Mouse (Mus musculus) cerebellum, adult (tissue): ENCODE results near the gene Tbck.

Experiments
- ATAC-seq: cut with Nextera tagmentation; 2 replicates; pipeline ENCODE4 v1.9.2; 2017; ENCODE audit warnings: mild to moderate bottlenecking, moderate library complexity, mixed read lengths; ENCODE audit not compliant: insufficient number of reproducible peaks, low FRiP score, low TSS enrichment

Gene Tbck

GRCm38 (mm10) chr3:132864329-132864919 is 180.5 kb downstream of the Tbck start:
- no peak for ATAC-seq

- no peak for ATAC-seq
Measured at GRCm38 (mm10) chr3:132864986-132865385, 181.0 kb downstream of the Tbck start.

GRCm38 (mm10) chr3:132865596-132865995 is 181.7 kb downstream of the Tbck start:
- no peak for ATAC-seq

GRCm38 (mm10) chr3:132866984-132867383 is 183.0 kb downstream of the Tbck start:
- ATAC-seq: no peak

- ATAC-seq: no peak
Measured at GRCm38 (mm10) chr3:132868838-132869237, 184.9 kb downstream of the Tbck start.

- ATAC-seq: no peak
Measured at GRCm38 (mm10) chr3:132870079-132870478, 186.1 kb downstream of the Tbck start.

- peak; percentile 36; the same call in 1 of the 2 replicates for ATAC-seq
Measured at GRCm38 (mm10) chr3:132871318-132871904, 187.5 kb downstream of the Tbck start.

- ATAC-seq: no peak
Measured at GRCm38 (mm10) chr3:132873251-132873650, 189.3 kb downstream of the Tbck start.

- ATAC-seq: no peak
Measured at GRCm38 (mm10) chr3:132876011-132876708, 192.2 kb downstream of the Tbck start.

GRCm38 (mm10) chr3:132876933-132877676 is 193.2 kb downstream of the Tbck start:
- no peak for ATAC-seq

GRCm38 (mm10) chr3:132880361-132880760 is 196.4 kb downstream of the Tbck start:
- no peak for ATAC-seq

- ATAC-seq: no peak
Measured at GRCm38 (mm10) chr3:132880826-132881225, 196.9 kb downstream of the Tbck start.

GRCm38 (mm10) chr3:132883256-132883655 is 199.3 kb downstream of the Tbck start:
- no peak for ATAC-seq

- no peak for ATAC-seq
Measured at GRCm38 (mm10) chr3:132884459-132884858, 200.5 kb downstream of the Tbck start.

- no peak for ATAC-seq
Measured at GRCm38 (mm10) chr3:132886419-132887050, 202.6 kb downstream of the Tbck start.

GRCm38 (mm10) chr3:132887074-132887848 is 203.3 kb downstream of the Tbck start:
- no peak for ATAC-seq
